Mouse (Mus musculus) liver, embryonic 14.5 days (tissue): Measurements from ENCODE around the gene Lbhd1. TPM values are rescaled to one million over a fixed set of nuclear protein-coding genes. Genes with fewer than 3 reads are reported as not detected.

Experiments
- ATAC-seq: fragments of 200-750 bp; cut with Nextera tagmentation; 2 replicates; pipeline ENCODE4 v1.8.0; 2017; ENCODE audit warnings: moderate number of reproducible peaks, mild to moderate bottlenecking, moderate library complexity; ENCODE audit not compliant: insufficient read depth
- DNase-seq, 3 experiments: peaks; one replicate each; pipeline ENCODE4 v3.0.0-alpha.2; 2012 to 2013; ENCODE audit warnings: low read depth in 3 of 3, low spot score in 3 of 3
- H3K27ac ChIP-seq: fragments of 300-500 bp; sonication (generic); 2 replicates; pipeline ENCODE4 v1.5.1; 2014; ENCODE audit warnings: moderate library complexity, mild to moderate bottlenecking, control low read depth, inconsistent platforms
- H3K27me3 ChIP-seq: fragments of 300-500 bp; sonication (generic); 2 replicates; pipeline ENCODE4 v1.6.1; 2014; ENCODE audit warnings: mild to moderate bottlenecking, low read length, moderate library complexity; ENCODE audit not compliant: control insufficient read depth, insufficient read depth
- H3K36me3 ChIP-seq: fragments of 300-500 bp; sonication (generic); replicated peaks from 2 replicates; pipeline ENCODE4 v1.6.1; 2014; ENCODE audit warnings: low read depth; ENCODE audit not compliant: control insufficient read depth, insufficient read depth
- H3K4me1 ChIP-seq, 2 experiments: fragments of 200-500 bp in 1 of 2; fragments of 300-500 bp in 1 of 2; sonication (generic) in 1 of 2; replicated peaks; 2 replicates each; pipeline ENCODE4 v1.6.1; 2012 to 2014; ENCODE audit warnings: antibody characterized with exemption in 1 of 2, inconsistent platforms in 1 of 2, low read length in 1 of 2; ENCODE audit not compliant: control insufficient read depth in 2 of 2, insufficient read depth in 2 of 2
- H3K4me2 ChIP-seq: fragments of 300-500 bp; sonication (generic); 2 replicates; pipeline ENCODE4 v1.6.1; 2014; ENCODE audit warnings: low read depth, mild to moderate bottlenecking, control low read depth, moderate library complexity
- H3K4me3 ChIP-seq, 2 experiments: fragments of 200-500 bp in 1 of 2; fragments of 300-500 bp in 1 of 2; sonication (generic) in 1 of 2; 2 replicates each; pipeline ENCODE4 v1.5.1; 2012 to 2014; ENCODE audit warnings: low read depth in 2 of 2, low read length in 2 of 2, mild to moderate bottlenecking in 2 of 2, control low read depth in 1 of 2, inconsistent platforms in 1 of 2, moderate library complexity in 1 of 2; ENCODE audit not compliant: insufficient read depth in 1 of 2
- H3K9ac ChIP-seq: fragments of 300-500 bp; sonication (generic); replicated peaks from 2 replicates; pipeline ENCODE4 v1.6.1; 2014; ENCODE audit warnings: mild to moderate bottlenecking, control low read depth, moderate library complexity
- H3K9me3 ChIP-seq: fragments of 300-500 bp; sonication (generic); 2 replicates; pipeline ENCODE4 v1.6.1; 2016; ENCODE audit warnings: low read length, mixed read lengths; ENCODE audit not compliant: control insufficient read depth
- CTCF ChIP-seq: IDR thresholded peaks from 2 replicates; pipeline ENCODE4 v1.5.1; 2016; ENCODE audit warnings: antibody characterized with exemption, low read depth, control low read depth
- EP300 ChIP-seq: IDR thresholded peaks from 2 replicates; pipeline ENCODE4 v1.6.1; 2016; ENCODE audit warnings: antibody characterized with exemption, low read depth
- WGBS: fragments of 180-500 bp; shearing (Covaris S2); extraction: QIAGEN DNeasy Blood & Tissue Kit; methylation state at CpG from one replicate; pipeline ENCODE4 v1.1.7; 2014; ENCODE audit not compliant: insufficient replicate concordance; 5-methylcytosine and 5-hydroxymethylcytosine counted together
- polyA plus RNA-seq, 2 experiments: library from polyadenylated mRNA; depleted of rRNA in 1 of 2; stranded (reverse) in 1 of 2; unstranded in 1 of 2; fragments of >200 nt; fragmentation: Nextera tagmentation in 1 of 2; extraction: Ambion mirVana in 1 of 2; gene quantifications; 2 replicates each; pipeline versions ENCODE4 v1.2.1 to v1.2.3; 2012 to 2014

Gene Lbhd1
- polyA plus RNA-seq, 2 experiments: 3.7 to 43.7 TPM

- Histone ChIP-seq H3K9ac (no peak overlapping the region), H3K4me3 (no peak overlapping the region), H3K27ac (no peak overlapping the region), H3K4me1 (peaks cover 0 to 12% of the 10 kb centered on the region in 2 experiments; a peak in 3 of 4 replicates), H3K27me3 (no peaks in the 10 kb centered on the region), H3K9me3 (no peaks in the 10 kb centered on the region), H3K4me2 (no peak overlapping the region), H3K36me3 (peaks cover 8% of the 10 kb centered on the region)
- peak; percentile 47 to 66 (median 54) for DNase-seq
- no peak for ATAC-seq
- TF ChIP-seq EP300 (no peak), CTCF (peak; percentile 79)
- WGBS: 62% methylated on average over 5 of the region's 5 CpGs
Measured at GRCm38 (mm10) chr19:8844371-8845129, 39.0 kb upstream of the Lbhd1 start.

GRCm38 (mm10) chr19:8848356-8848755 lies 35.2 kb upstream of the Lbhd1 start:
- no peak overlapping the region for H3K9ac ChIP-seq

GRCm38 (mm10) chr19:8850402-8850901 lies 33.1 kb upstream of the Lbhd1 start, which contains the start of gene Lrrn4cl:
TSS of gene Lrrn4cl (plus strand) at chr19:8850768.
- H3K27ac ChIP-seq: no peak within 1 kb of the TSS
- 40% methylated on average over 7 of the region's 7 CpGs for WGBS
- TF ChIP-seq EP300 (no peak), CTCF (no peak)
- ATAC-seq (no peak), DNase-seq (no peak)
- H3K27me3 ChIP-seq: no peaks in the 10 kb centered on the region
- H3K9ac ChIP-seq: no peak within 1 kb of the TSS
- 0 out of 4 replicates have a peak, but pooled peaks cover 0 to 4% of the 10 kb centered on the region in 2 experiments for H3K4me1 ChIP-seq
- no peaks in the 10 kb centered on the region for H3K9me3 ChIP-seq
- peaks cover 8% of the 10 kb centered on the region for H3K36me3 ChIP-seq
- H3K4me2 ChIP-seq: no peak within 1 kb of the TSS
- H3K4me3 ChIP-seq: no peak within 1 kb of the TSS

More at GRCm38 (mm10) chr19:8848356-8848755, 35.2 kb upstream of the Lbhd1 start:
- WGBS: 81% methylated on average over 5 of the region's 5 CpGs
- Histone ChIP-seq H3K9me3 (no peaks in the 10 kb centered on the region), H3K27me3 (no peaks in the 10 kb centered on the region), H3K36me3 (peaks cover 8% of the 10 kb centered on the region), H3K4me1 (0 out of 4 replicates have a peak, but pooled peaks cover 0 to 4% of the 10 kb centered on the region in 2 experiments), H3K27ac (no peak overlapping the region), H3K4me3 (no peak overlapping the region), H3K4me2 (no peak overlapping the region)
- no peak for TF ChIP-seq EP300
- TF ChIP-seq CTCF: no peak
- ATAC-seq (no peak), DNase-seq (no peak)

GRCm38 (mm10) chr19:8851639-8852038 lies 31.9 kb upstream of the Lbhd1 start:
- H3K36me3 ChIP-seq: peaks cover 3% of the 10 kb centered on the region
- no peaks in the 10 kb centered on the region for H3K27me3 ChIP-seq
- TF ChIP-seq EP300 (no peak), CTCF (peak; percentile 42; the same call in 1 of the 2 replicates)
- H3K4me1 ChIP-seq: 0 out of 4 replicates have a peak, but pooled peaks cover 0 to 4% of the 10 kb centered on the region in 2 experiments
- H3K27ac ChIP-seq: no peak overlapping the region
- H3K9me3 ChIP-seq: no peaks in the 10 kb centered on the region
- no peak for ATAC-seq
- no peak overlapping the region for H3K9ac ChIP-seq
- no peak overlapping the region for H3K4me2 ChIP-seq
- no peak for DNase-seq
- H3K4me3 ChIP-seq: no peak overlapping the region
- WGBS: 40% methylated on average over 7 of the region's 7 CpGs

- no peaks in the 10 kb centered on the region for H3K27me3 ChIP-seq
- no peaks in the 10 kb centered on the region for H3K9me3 ChIP-seq
- H3K4me1 ChIP-seq: 0 out of 4 replicates have a peak, but pooled peaks cover 0 to 4% of the 10 kb centered on the region in 2 experiments
- WGBS: 57% methylated on average over 10 of the region's 10 CpGs
- DNase-seq: no peak
- H3K9ac ChIP-seq: no peak overlapping the region
- no peak overlapping the region for H3K4me2 ChIP-seq
- no peak overlapping the region for H3K4me3 ChIP-seq
- no peaks in the 10 kb centered on the region; the same call in 1 of the 2 replicates for H3K36me3 ChIP-seq
- no peak for ATAC-seq
- no peak overlapping the region for H3K27ac ChIP-seq
- no peak for TF ChIP-seq CTCF
- no peak for TF ChIP-seq EP300
Measured at GRCm38 (mm10) chr19:8852236-8852928, 31.1 kb upstream of the Lbhd1 start.
